Mouse (Mus musculus) CH12.LX (cell line): ENCODE results near the gene Ccser1. TPM values are rescaled to one million over a fixed set of nuclear protein-coding genes. Genes with fewer than 3 reads are reported as not detected.

Experiments used
- DNase-seq: peaks from one replicate; pipeline ENCODE4 v3.0.0-alpha.2; 2013; ENCODE audit errors: extremely low read depth
- H3K27ac ChIP-seq: 2 replicates; pipeline ENCODE4 v1.5.1; 2012; ENCODE audit warnings: low read depth, mild to moderate bottlenecking, control low read depth, moderate library complexity; ENCODE audit not compliant: insufficient read depth
- H3K27me3 ChIP-seq: replicated peaks from 2 replicates; pipeline ENCODE3; 2012; ENCODE audit warnings: inconsistent platforms
- H3K36me3 ChIP-seq, 2 experiments: replicated peaks in 1 of 2; 2 replicates each; pipeline versions ENCODE3 to v1.6.1; 2012; ENCODE audit warnings: inconsistent platforms in 1 of 2, low read length in 1 of 2, mild to moderate bottlenecking in 1 of 2, mixed read lengths in 1 of 2, moderate library complexity in 1 of 2; ENCODE audit not compliant: control insufficient read depth in 1 of 2, insufficient read depth in 1 of 2
- H3K4me1 ChIP-seq, 2 experiments: 2 replicates each; pipeline ENCODE4 v1.6.1; 2012; ENCODE audit warnings: inconsistent platforms in 1 of 2, moderate library complexity in 1 of 2; ENCODE audit not compliant: insufficient read depth in 2 of 2, control insufficient read depth in 1 of 2
- H3K4me2 ChIP-seq: 2 replicates; pipeline ENCODE4 v1.6.1; 2012; ENCODE audit warnings: low read depth, mild to moderate bottlenecking, control low read depth; ENCODE audit not compliant: poor library complexity, insufficient read depth, severe bottlenecking
- H3K4me3 ChIP-seq, 3 experiments: fragments of 150-350 bp in 1 of 3; sonication (generic) in 1 of 3; replicated peaks in 1 of 3; 2 replicates each; pipeline versions ENCODE3 to v1.5.1; 2011 to 2012; ENCODE audit warnings: low read depth in 2 of 3, low read length in 2 of 3, mild to moderate bottlenecking in 2 of 3, moderate library complexity in 2 of 3, control low read depth in 1 of 3, improper control_type of control experiment in 1 of 3, inconsistent platforms in 1 of 3, mixed read lengths in 1 of 3; ENCODE audit not compliant: poor library complexity in 1 of 3
- H3K79me2 ChIP-seq: replicated peaks from 2 replicates; pipeline ENCODE4 v1.6.1; 2012; ENCODE audit warnings: mild to moderate bottlenecking, moderate library complexity; ENCODE audit not compliant: control insufficient read depth, poor library complexity, insufficient read depth, severe bottlenecking; ENCODE audit errors: extremely low read depth
- H3K9ac ChIP-seq: 2 replicates; pipeline ENCODE4 v1.6.1; 2012; ENCODE audit warnings: low read depth, mild to moderate bottlenecking, control low read depth, moderate library complexity; ENCODE audit not compliant: insufficient read depth
- H3K9me3 ChIP-seq: replicated peaks from 2 replicates; pipeline ENCODE3; 2012; ENCODE audit warnings: low read length, inconsistent platforms, mixed read lengths
- BHLHE40 ChIP-seq: IDR thresholded peaks from 2 replicates; pipeline ENCODE4 v1.6.1; 2011; ENCODE audit warnings: mild to moderate bottlenecking, low read depth, low read length, improper control_type of control experiment
- CHD2 ChIP-seq: IDR thresholded peaks from 2 replicates; pipeline ENCODE4 v1.6.1; 2011; ENCODE audit warnings: low read length, improper control_type of control experiment
- CTCF ChIP-seq, 2 experiments: IDR thresholded peaks in 1 of 2; conservative IDR thresholded peaks in 1 of 2; 2 replicates each; pipeline ENCODE4 v1.5.1; 2011 to 2012; ENCODE audit warnings: low read depth in 2 of 2, low read length in 2 of 2, improper control_type of control experiment in 1 of 2, inconsistent platforms in 1 of 2, mild to moderate bottlenecking in 1 of 2, moderate library complexity in 1 of 2
- ELF1 ChIP-seq: IDR thresholded peaks from 2 replicates; pipeline ENCODE4 v1.6.1; 2014; ENCODE audit warnings: low read depth, mild to moderate bottlenecking, inconsistent platforms, low read length, improper control_type of control experiment
- ETS1 ChIP-seq: conservative IDR thresholded peaks from 2 replicates; pipeline ENCODE4 v1.6.1; 2012; ENCODE audit warnings: low read depth, mild to moderate bottlenecking, inconsistent platforms, low read length, improper control_type of control experiment, moderate library complexity
- GABPA ChIP-seq: IDR thresholded peaks from 2 replicates; pipeline ENCODE4 v1.6.1; 2012; ENCODE audit warnings: low read depth, low read length, improper control_type of control experiment, inconsistent platforms; ENCODE audit not compliant: insufficient replicate concordance
- HCFC1 ChIP-seq: IDR thresholded peaks from 2 replicates; pipeline ENCODE4 v1.6.1; 2012; ENCODE audit warnings: low read depth, mild to moderate bottlenecking, inconsistent platforms, low read length, improper control_type of control experiment
- JUN ChIP-seq: IDR thresholded peaks from 2 replicates; pipeline ENCODE4 v1.6.1; 2011; ENCODE audit warnings: low read depth, mild to moderate bottlenecking, low read length, improper control_type of control experiment, moderate library complexity; ENCODE audit not compliant: insufficient read depth
- JUND ChIP-seq: conservative IDR thresholded peaks from 2 replicates; pipeline ENCODE4 v1.6.1; 2011; ENCODE audit warnings: low read depth, low read length, improper control_type of control experiment
- MAX ChIP-seq: IDR thresholded peaks from 2 replicates; pipeline ENCODE4 v1.6.1; 2011; ENCODE audit warnings: low read length, improper control_type of control experiment
- MXI1 ChIP-seq: IDR thresholded peaks from 2 replicates; pipeline ENCODE4 v1.6.1; 2011; ENCODE audit warnings: mild to moderate bottlenecking, low read depth, low read length, improper control_type of control experiment
- MYC ChIP-seq: IDR thresholded peaks from 2 replicates; pipeline ENCODE4 v1.6.1; 2011; ENCODE audit warnings: low read depth, mild to moderate bottlenecking, improper control_type of control experiment, low read length
- RAD21 ChIP-seq: IDR thresholded peaks from 2 replicates; pipeline ENCODE4 v1.6.1; 2011; ENCODE audit warnings: low read depth, mild to moderate bottlenecking, low read length, improper control_type of control experiment, moderate library complexity
- USF1 ChIP-seq: IDR thresholded peaks from 2 replicates; pipeline ENCODE4 v1.6.1; 2014; ENCODE audit warnings: low read depth, mild to moderate bottlenecking, inconsistent platforms, low read length, improper control_type of control experiment
- ZC3H11A ChIP-seq: IDR thresholded peaks from 2 replicates; pipeline ENCODE4 v1.6.1; 2012; ENCODE audit warnings: low read depth, mild to moderate bottlenecking, inconsistent platforms, low read length, improper control_type of control experiment
- ZMIZ1 ChIP-seq: IDR thresholded peaks from 2 replicates; pipeline ENCODE4 v1.6.1; 2012; ENCODE audit warnings: low read depth, mild to moderate bottlenecking, inconsistent platforms, low read length, improper control_type of control experiment
- dilution Hi-C: fragments of 300-500 bp; cut with MboI; formaldehyde crosslinking; loops from 2 replicates; pipeline ENCODE4 v1.14.3; 2020; ENCODE audit warnings: low sequenced_read_pairs; ENCODE audit not compliant: extremely low pct_unique_long_range_greater_than_20kb, extremely low pct_ligation_motif_present
- in situ Hi-C: fragments of 300-500 bp; cut with MboI; formaldehyde crosslinking; loops from 3 replicates; pipeline ENCODE4 v1.14.3; 2019; ENCODE audit warnings: low sequenced_read_pairs, low pct_ligation_motif_present, low pct_unique_long_range_greater_than_20kb, mixed read lengths
- polyA plus RNA-seq: library from polyadenylated mRNA; unstranded; fragments of >175 nt; gene quantifications from 2 replicates; pipeline ENCODE4 v1.2.1, GENCODE M21; 2012; ENCODE audit warnings: low read depth; ENCODE audit not compliant: insufficient read length
- total RNA-seq, 2 experiments: library from RNA; depleted of rRNA; stranded (reverse); fragments of 300-350 nt in 1 of 2; fragments of >200 nt in 1 of 2; gene quantifications; 2 replicates each; pipeline ENCODE4 v1.2.3; 2012 to 2014

The Ccser1 gene
- total and polyA plus RNA-seq, 3 experiments = not detected

DNA sequence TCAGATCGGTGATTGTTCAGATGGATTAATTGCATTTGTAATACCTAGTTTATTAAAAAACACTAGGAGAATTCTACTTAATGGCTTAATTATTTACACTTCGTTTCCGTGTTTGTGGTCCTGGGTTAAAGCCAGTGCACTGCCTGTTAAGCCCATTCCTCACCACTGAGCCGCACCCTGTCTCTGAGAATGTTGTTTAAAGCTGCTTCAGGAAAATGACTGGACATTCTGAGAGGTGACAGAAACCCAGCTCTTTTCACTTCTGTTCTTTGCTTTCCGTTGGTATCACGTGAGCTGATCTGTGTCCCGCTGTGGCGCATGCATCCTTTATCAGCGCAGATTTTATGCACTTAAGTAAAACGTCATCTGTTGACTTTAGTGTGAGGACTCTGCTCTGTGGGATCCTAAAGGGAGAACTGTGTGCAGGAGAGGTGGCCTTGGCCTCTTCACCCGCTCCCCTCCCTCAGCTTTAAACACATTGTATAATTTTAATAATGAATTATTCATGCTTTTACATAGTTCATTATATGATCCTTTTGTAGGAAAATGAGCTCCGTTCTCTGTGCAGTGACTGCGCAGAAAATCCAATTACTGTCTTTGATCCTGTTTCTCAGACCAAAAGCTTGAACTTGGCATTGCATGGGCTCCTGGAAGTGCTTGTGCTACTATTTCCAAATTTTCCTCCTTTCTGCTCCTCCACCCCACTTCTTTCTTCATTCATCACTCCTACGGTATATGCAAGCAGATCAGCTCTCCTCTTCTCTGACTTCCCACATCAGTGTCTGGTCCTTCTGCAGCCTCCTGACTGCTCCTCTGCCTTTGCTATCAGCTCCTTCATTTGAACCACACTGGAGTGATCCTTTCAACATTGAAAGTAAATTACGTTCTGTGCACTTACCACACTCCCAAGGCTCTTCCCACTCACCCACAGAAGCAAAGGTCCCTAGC is 149.7 kb downstream of the Ccser1 start:
- dilution Hi-C loops = no loop called here
- in situ Hi-C loops = no loop called here
- no peaks in the 10 kb centered on the region for H3K27me3 ChIP-seq
- no peak overlapping the region for H3K4me2 ChIP-seq
- no peaks in the 10 kb centered on the region for H3K4me1 ChIP-seq
- no peak for TF ChIP-seq MXI1
- no peak for TF ChIP-seq MAX
- DNase-seq = no peak
- H3K27ac ChIP-seq = no peak overlapping the region
- no peak overlapping the region for H3K4me3 ChIP-seq
- H3K9ac ChIP-seq = no peak overlapping the region
- no peaks in the 10 kb centered on the region for H3K36me3 ChIP-seq
- H3K9me3 ChIP-seq = peaks cover 52% of the 10 kb centered on the region
- no peaks in the 10 kb centered on the region for H3K79me2 ChIP-seq

DNA sequence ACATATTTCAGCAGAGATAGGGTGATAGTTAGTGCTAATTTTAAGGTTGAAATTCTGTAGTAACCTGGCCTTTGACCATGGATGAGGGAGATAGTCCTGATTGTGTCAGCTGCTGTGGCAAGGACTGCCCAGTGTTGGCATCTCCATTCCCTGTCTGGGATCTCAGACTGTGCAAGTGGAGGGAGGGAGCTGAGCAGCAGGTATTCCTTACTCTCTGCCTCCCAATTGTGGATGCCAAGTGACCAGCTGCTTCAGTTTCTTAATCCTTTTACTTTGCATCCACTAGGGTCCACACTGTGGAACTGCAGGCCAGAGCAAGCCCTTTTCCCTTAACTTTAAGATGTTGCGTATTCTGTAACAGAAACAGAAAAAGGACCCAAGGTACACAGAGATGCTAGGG is 154.3 kb downstream of the Ccser1 start:
- TF ChIP-seq USF1 = no peak
- TF ChIP-seq ETS1 = no peak
- no peak for TF ChIP-seq JUN
- no peak for TF ChIP-seq ZMIZ1
- no peak for TF ChIP-seq ELF1
- no peak for TF ChIP-seq CTCF (conservative IDR thresholded peaks at IDR 0.05 in 1 of 2, IDR thresholded peaks at IDR 0.05 in 1 of 2; ENCODE audit: low read depth in 2 of 2, low read length in 2 of 2)
- TF ChIP-seq CHD2 = no peak
- TF ChIP-seq HCFC1 = no peak
- TF ChIP-seq RAD21 = no peak
- no peak for TF ChIP-seq BHLHE40
- no peak for TF ChIP-seq ZC3H11A
- TF ChIP-seq MYC = no peak
- no peak for TF ChIP-seq JUND
- no peak for TF ChIP-seq GABPA
- no peaks in the 10 kb centered on the region for H3K27me3 ChIP-seq
- H3K9ac ChIP-seq = no peak overlapping the region
- H3K9me3 ChIP-seq = peaks cover 28% of the 10 kb centered on the region
- no peaks in the 10 kb centered on the region for H3K79me2 ChIP-seq
- dilution Hi-C loops (no loop called here), in situ Hi-C loops (no loop called here)
- no peaks in the 10 kb centered on the region for H3K36me3 ChIP-seq
- no peak for DNase-seq
- no peak overlapping the region for H3K4me3 ChIP-seq
- no peak overlapping the region for H3K4me2 ChIP-seq
- no peaks in the 10 kb centered on the region for H3K4me1 ChIP-seq
- H3K27ac ChIP-seq = no peak overlapping the region
